Mouse (Mus musculus): ENCODE measurements at regions not wholly inside any gene's neighbourhood (a gene's known extent, or its start where the extent isn't known, plus 50 kb on each side); places are given as distances from the start of the nearest gene placed in this dataset.

GRCm38 (mm10) chr3:35688111-35688510, 65.8 kb upstream of the Atp11b start:
- no peak for DNase-seq

GRCm38 (mm10) chr3:35688781-35689180, 65.1 kb upstream of the Atp11b start:
- DNase-seq: no peak

GRCm38 (mm10) chr3:35693039-35693438, 60.9 kb upstream of the Atp11b start:
- peak; percentile 7 for DNase-seq

DNA sequence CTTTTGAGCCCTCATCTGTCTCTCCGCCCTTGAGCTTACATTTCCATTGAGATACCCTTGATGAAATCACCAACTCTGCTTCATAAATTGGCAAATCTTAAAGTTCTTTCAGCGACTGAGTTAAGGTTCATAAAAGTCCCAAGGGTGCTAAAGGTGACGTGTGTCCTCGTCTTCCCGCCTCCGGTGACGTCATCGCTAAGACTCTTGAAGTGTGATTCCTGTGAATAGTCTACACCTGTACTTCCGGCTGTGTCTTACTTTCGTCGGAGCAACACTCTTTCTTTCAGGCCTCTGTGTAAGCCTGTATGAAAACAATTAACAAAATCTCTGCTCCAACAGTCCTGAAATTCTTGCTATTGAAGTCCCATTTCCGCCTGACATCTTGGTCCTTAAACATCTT, 60.4 kb upstream of the Atp11b start:
- no peak for DNase-seq

DNA sequence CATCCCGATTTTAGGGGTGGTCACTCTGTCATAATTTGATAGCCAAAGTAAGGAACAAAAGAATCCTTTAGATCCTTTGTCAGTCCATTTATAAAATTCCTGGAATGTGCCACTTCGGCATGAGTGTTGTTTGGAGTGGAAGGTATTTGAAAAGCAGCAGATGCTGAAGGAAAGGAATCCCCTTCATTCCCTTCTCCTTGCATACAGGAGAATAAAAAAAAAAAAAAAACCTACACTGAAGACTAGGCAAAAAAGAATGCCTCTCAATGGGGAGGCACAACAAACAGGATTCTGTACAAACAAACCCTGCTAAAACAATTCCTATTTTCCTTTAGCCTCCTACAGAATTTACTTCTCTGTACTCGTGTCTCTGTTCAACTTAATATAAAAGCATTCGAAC, 59.7 kb upstream of the Atp11b start:
- no peak for DNase-seq

DNA sequence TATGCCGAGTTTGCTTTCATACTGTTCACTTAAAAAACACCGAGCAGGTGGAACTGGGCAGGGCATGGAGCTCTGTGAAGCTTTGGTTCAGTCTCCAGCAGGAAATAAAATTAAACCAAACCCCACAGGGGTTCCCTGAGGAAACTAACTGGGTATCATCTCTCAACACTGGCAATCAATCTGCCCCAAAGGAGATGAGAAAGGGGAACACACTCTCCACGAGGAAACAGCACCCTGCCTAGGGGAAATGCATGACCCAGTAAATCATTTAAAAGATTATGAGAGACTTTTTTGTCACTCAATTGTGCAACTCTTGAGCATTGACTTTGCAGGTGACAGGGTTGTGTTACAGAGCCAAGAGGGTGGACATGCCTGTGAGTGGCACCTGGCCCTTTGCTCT, 58.0 kb upstream of the Atp11b start:
- DNase-seq: no peak

- no peak for DNase-seq
Measured at GRCm38 (mm10) chr3:35699266-35699665, 54.6 kb upstream of the Atp11b start.

DNA sequence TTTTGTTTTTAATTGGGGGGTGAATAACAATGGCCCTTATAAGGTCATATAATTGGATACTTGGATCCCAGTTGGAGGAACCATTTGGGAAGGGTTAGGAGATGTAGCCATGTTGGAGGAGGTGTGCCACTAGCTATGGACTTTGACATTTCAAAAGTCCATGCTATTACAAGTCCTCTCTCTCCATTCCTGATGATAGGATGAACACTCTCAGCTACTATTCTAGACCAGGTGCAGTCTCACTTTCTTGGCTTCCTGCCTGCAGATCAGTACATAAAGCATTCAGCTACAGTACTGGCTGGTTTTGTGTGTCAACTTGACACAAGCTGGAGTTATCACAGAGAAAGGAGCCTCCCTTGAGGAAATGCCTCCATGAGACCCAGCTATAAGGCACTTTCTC, 53.9 kb upstream of the Atp11b start:
- no peak for DNase-seq

- no peak for DNase-seq
Measured at GRCm38 (mm10) chr3:35703528-35704327, 50.2 kb upstream of the Atp11b start.

All from gastrocnemius, postnatal 25 days (tissue).